Mouse (Mus musculus) heart, postnatal 0 days (tissue): Measurements from ENCODE around the gene Mfsd14b.

Experiments
- CTCF ChIP-seq: IDR thresholded peaks from 2 replicates; pipeline ENCODE4 v1.5.1; 2016; ENCODE audit warnings: antibody characterized with exemption, control low read depth, low read depth
- EP300 ChIP-seq: IDR thresholded peaks from 2 replicates; pipeline ENCODE4 v1.6.1; 2016; ENCODE audit warnings: antibody characterized with exemption, low read depth

DNA sequence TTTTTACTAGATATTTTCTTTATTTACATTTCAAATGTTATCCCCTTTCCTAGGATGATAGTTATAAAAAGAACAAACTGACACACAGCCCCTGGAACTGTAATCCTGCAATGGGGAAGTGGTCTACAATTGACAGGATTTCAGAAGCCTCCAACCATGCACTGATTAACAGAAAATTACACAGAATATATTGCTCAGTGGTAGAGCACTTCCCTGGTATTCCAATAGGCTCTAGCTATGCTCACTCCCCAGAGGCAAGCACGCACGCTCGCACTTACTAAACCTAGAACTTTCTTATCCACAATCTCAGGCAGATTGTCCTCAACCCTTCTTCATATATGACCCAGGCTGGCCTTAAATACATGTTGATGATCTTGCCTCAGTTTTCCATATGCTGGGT, 464 bp upstream of the Mfsd14b start:
- TF ChIP-seq CTCF, result no peak
- TF ChIP-seq EP300, result no peak
